Comparison of ENCODE assay signal across 22 mouse cellular contexts in genomic region chr10:70651769-70652648, GRCm38 (mm10). TPM values are rescaled to one million over a fixed set of nuclear protein-coding genes. Genes with fewer than 3 reads are reported as not detected.
DNase-seq lines count a peak whose midpoint lies in the region; ATAC-seq lines count a peak whose summit lies in the region.
"Had no signal": no experiment of that assay in that cellular context is flagged by ENCODE, and none has a peak within 500 bp of the region (broad histone marks: within the 10 kb centered on the region; RNA-seq: fewer than 3 reads in every experiment).

No protein-coding gene starts in this region.

- H3K4me2 ChIP-seq in hindbrain, embryonic 12.5 days (replicated peaks) = 0 out of 2 replicates have a peak overlapping the region, but pooled peaks have one; percentile 3
- peak overlapping the region; percentile 39 for H3K4me2 ChIP-seq in midbrain, embryonic 12.5 days (replicated peaks)
- H3K4me2 ChIP-seq in neural tube, embryonic 15.5 days = peak overlapping the region; percentile 25
- H3K4me2 ChIP-seq: heart, embryonic 11.5 days; liver, embryonic 11.5 days; lung, embryonic 14.5 days had no signal

- peaks cover 18% of the 10 kb centered on the region for H3K4me1 ChIP-seq in hindbrain, embryonic 12.5 days
- peaks cover 14% of the 10 kb centered on the region for H3K4me1 ChIP-seq in midbrain, embryonic 12.5 days
- H3K4me1 ChIP-seq in neural tube, embryonic 15.5 days = peaks cover 29% of the 10 kb centered on the region

- WGBS in hindbrain, embryonic 12.5 days = 34% methylated on average over 16 of the region's 16 CpGs
- WGBS in midbrain, embryonic 12.5 days = 27% methylated on average over 16 of the region's 16 CpGs
- 27% methylated on average over 16 of the region's 16 CpGs for WGBS in neural tube, embryonic 15.5 days

- DNase-seq in retina, postnatal 1 day = peak; percentile 71
- no peak for DNase-seq in retina, embryonic 14.5 days (ENCODE audit: low spot score)
- DNase-seq in gastrocnemius, adult 18-20 months (ENCODE audit: low spot score) = no peak
- DNase-seq in ovary, postnatal 36 days (ENCODE audit: low spot score) = no peak
- DNase-seq: adrenal gland, postnatal 36 days; cerebellum, postnatal 36 days; gastrocnemius, postnatal 36 days; heart, postnatal 36 days; kidney, adult 11 months; kidney, postnatal 4 days; layer of hippocampus, postnatal 36 days; left cerebral cortex, postnatal 4 days; lung, embryonic 14.5 days; right cerebral cortex, postnatal 14 days had no signal

- H3K4me3 ChIP-seq in hindbrain, embryonic 12.5 days = no peak overlapping the region
- no peak overlapping the region for H3K4me3 ChIP-seq in midbrain, embryonic 12.5 days
- no peak overlapping the region for H3K4me3 ChIP-seq in neural tube, embryonic 15.5 days (replicated peaks)

- peak; percentile 67 for ATAC-seq in hindbrain, embryonic 12.5 days (ENCODE audit: low FRiP score)
- ATAC-seq in midbrain, embryonic 12.5 days (ENCODE audit: low FRiP score, low read depth) = peak; percentile 94
- 0 out of 2 replicates have a peak, but pooled peaks have one; percentile 41 for ATAC-seq in neural tube, embryonic 15.5 days (ENCODE audit: low FRiP score)
- no peak for ATAC-seq in frontal cortex, adult (ENCODE audit: low TSS enrichment)
- ATAC-seq: activated CD4-positive, CD25-positive, alpha-beta regulatory T cell, adult 4 months had no signal

- H3K9me3 ChIP-seq in hindbrain, embryonic 12.5 days (replicated peaks) = no peaks in the 10 kb centered on the region
- no peaks in the 10 kb centered on the region for H3K9me3 ChIP-seq in midbrain, embryonic 12.5 days
- H3K9me3 ChIP-seq in neural tube, embryonic 15.5 days (replicated peaks) = no peaks in the 10 kb centered on the region

- no peak overlapping the region for H3K9ac ChIP-seq in hindbrain, embryonic 12.5 days
- no peak overlapping the region for H3K9ac ChIP-seq in midbrain, embryonic 12.5 days (replicated peaks)
- H3K9ac ChIP-seq in neural tube, embryonic 15.5 days (replicated peaks) = no peak overlapping the region
- H3K9ac ChIP-seq: lung, embryonic 14.5 days had no signal

- no peak overlapping the region for H3K27ac ChIP-seq in hindbrain, embryonic 12.5 days
- no peak overlapping the region for H3K27ac ChIP-seq in midbrain, embryonic 12.5 days (replicated peaks)
- H3K27ac ChIP-seq in neural tube, embryonic 15.5 days (replicated peaks) = peak overlapping the region; percentile 49; the same call in 1 of the 2 replicates

- H3K36me3 ChIP-seq in hindbrain, embryonic 12.5 days = no peaks in the 10 kb centered on the region
- no peaks in the 10 kb centered on the region for H3K36me3 ChIP-seq in midbrain, embryonic 12.5 days
- no peaks in the 10 kb centered on the region for H3K36me3 ChIP-seq in neural tube, embryonic 15.5 days

- no peaks in the 10 kb centered on the region for H3K27me3 ChIP-seq in hindbrain, embryonic 12.5 days
- peaks cover 9% of the 10 kb centered on the region for H3K27me3 ChIP-seq in midbrain, embryonic 12.5 days
- no peaks in the 10 kb centered on the region for H3K27me3 ChIP-seq in neural tube, embryonic 15.5 days (replicated peaks)

RNA-seq across cellular contexts. Expression of gene Phyhipl, which starts 3.8 kb away (rescaled TPM):
- polyA plus RNA-seq in hindbrain, embryonic 12.5 days (2016; fragmentation: Nextera tagmentation; extraction: Ambion mirVana) = 131 and 135 TPM in 2 replicates
- polyA plus RNA-seq in midbrain, embryonic 12.5 days (2016; fragmentation: Nextera tagmentation; extraction: Ambion mirVana) = 64.7 and 68.0 TPM in 2 replicates
- 279 and 335 TPM in 2 replicates for polyA plus RNA-seq in neural tube, embryonic 15.5 days (2015; fragmentation: Nextera tagmentation; extraction: Ambion mirVana)
- total RNA-seq in gastrocnemius, adult 18-20 months (2021) = not detected
- total RNA-seq: gastrocnemius, postnatal 36 days; heart, postnatal 36 days; megakaryocyte-erythroid progenitor cell, adult 5-6 weeks had no signal
- polyA plus RNA-seq: activated CD4-positive, CD25-positive, alpha-beta regulatory T cell, adult 4 months had no signal
